Mouse (Mus musculus) cerebellum, adult 11 months (tissue): ENCODE data around the gene Cpa4.

ENCODE experiments used
- DNase-seq: peaks from one replicate; pipeline ENCODE4 v3.0.0; 2022

Gene Cpa4

GRCm38 (mm10) chr6:30594364-30594763 lies 26.2 kb downstream of the Cpa4 start:
- DNase-seq, result no peak

- no peak for DNase-seq
Measured at GRCm38 (mm10) chr6:30596230-30596898, 28.2 kb downstream of the Cpa4 start.

- no peak for DNase-seq
Measured at GRCm38 (mm10) chr6:30600033-30600432, 31.9 kb downstream of the Cpa4 start.

- DNase-seq, result no peak
Measured at GRCm38 (mm10) chr6:30600995-30601394, 32.8 kb downstream of the Cpa4 start.

GRCm38 (mm10) chr6:30604342-30604867 lies 36.2 kb downstream of the Cpa4 start:
- no peak for DNase-seq

- no peak for DNase-seq
Measured at GRCm38 (mm10) chr6:30605111-30605510, 36.9 kb downstream of the Cpa4 start.

- no peak for DNase-seq
Measured at GRCm38 (mm10) chr6:30605672-30606071, 37.5 kb downstream of the Cpa4 start.

GRCm38 (mm10) chr6:30610710-30611109 lies 42.5 kb downstream of the Cpa4 start, which contains the start of gene Cpa5:
Gene Cpa5 (plus strand): TSS chr6:30611010.
- DNase-seq, result no peak

- no peak for DNase-seq
Measured at GRCm38 (mm10) chr6:30611212-30611611, 43.0 kb downstream of the Cpa4 start.

GRCm38 (mm10) chr6:30614251-30614650 lies 46.1 kb downstream of the Cpa4 start:
- no peak for DNase-seq

- no peak for DNase-seq
Measured at GRCm38 (mm10) chr6:30615741-30616140, 47.6 kb downstream of the Cpa4 start.

- no peak for DNase-seq
Measured at GRCm38 (mm10) chr6:30616491-30616941, 48.3 kb downstream of the Cpa4 start.

GRCm38 (mm10) chr6:30617020-30617958 lies 49.1 kb downstream of the Cpa4 start:
- no peak for DNase-seq

GRCm38 (mm10) chr6:30617959-30618590 lies 49.9 kb downstream of the Cpa4 start:
- DNase-seq, result no peak

GRCm38 (mm10) chr6:30618735-30619134 lies 50.6 kb downstream of the Cpa4 start:
- no peak for DNase-seq

- no peak for DNase-seq
Measured at GRCm38 (mm10) chr6:30619606-30620005, 51.4 kb downstream of the Cpa4 start.

- no peak for DNase-seq
Measured at GRCm38 (mm10) chr6:30620591-30620990, 52.4 kb downstream of the Cpa4 start.

GRCm38 (mm10) chr6:30620994-30621393 lies 52.8 kb downstream of the Cpa4 start:
- DNase-seq, result no peak

GRCm38 (mm10) chr6:30621986-30622389 lies 53.8 kb downstream of the Cpa4 start:
- no peak for DNase-seq

GRCm38 (mm10) chr6:30624763-30625162 lies 56.6 kb downstream of the Cpa4 start:
- no peak for DNase-seq

- no peak for DNase-seq
Measured at GRCm38 (mm10) chr6:30628152-30628551, 60.0 kb downstream of the Cpa4 start.

- no peak for DNase-seq
Measured at GRCm38 (mm10) chr6:30629989-30630388, 61.8 kb downstream of the Cpa4 start.

- no peak for DNase-seq
Measured at GRCm38 (mm10) chr6:30635361-30635862, 67.2 kb downstream of the Cpa4 start.
